Mouse (Mus musculus) hindbrain, embryonic 10.5 days (tissue): Measurements from ENCODE around the gene Casq2. TPM values are rescaled to one million over a fixed set of nuclear protein-coding genes. Genes with fewer than 3 reads are reported as not detected.

Experiments
- DNase-seq: peaks from one replicate; pipeline ENCODE4 v3.0.0-alpha.2; 2017; ENCODE audit warnings: low spot score
- H3K27ac ChIP-seq: fragments of 300-500 bp; sonication (generic); 2 replicates; pipeline ENCODE4 v1.5.1; 2016; ENCODE audit warnings: mild to moderate bottlenecking, moderate library complexity
- H3K27me3 ChIP-seq: fragments of 300-500 bp; sonication (generic); 2 replicates; pipeline ENCODE4 v1.6.1; 2016; ENCODE audit warnings: mild to moderate bottlenecking; ENCODE audit not compliant: poor library complexity, insufficient read depth, severe bottlenecking
- H3K36me3 ChIP-seq: fragments of 300-500 bp; sonication (generic); 2 replicates; pipeline ENCODE4 v1.6.1; 2016; ENCODE audit warnings: mild to moderate bottlenecking, moderate library complexity
- H3K4me1 ChIP-seq: fragments of 300-500 bp; sonication (generic); replicated peaks from 2 replicates; pipeline ENCODE4 v1.6.1; 2016; ENCODE audit warnings: mild to moderate bottlenecking
- H3K4me3 ChIP-seq: fragments of 300-500 bp; sonication (generic); 2 replicates; pipeline ENCODE4 v1.5.1; 2016; ENCODE audit warnings: mild to moderate bottlenecking, moderate library complexity
- H3K9me3 ChIP-seq: fragments of 300-500 bp; sonication (generic); 2 replicates; pipeline ENCODE4 v1.6.1; 2016; ENCODE audit warnings: mild to moderate bottlenecking, moderate library complexity
- WGBS: fragments of 180-500 bp; shearing (Covaris S2); methylation state at CpG from one replicate; pipeline ENCODE4 v1.1.7; 2016; 5-methylcytosine and 5-hydroxymethylcytosine counted together
- polyA plus RNA-seq: library from polyadenylated mRNA; unstranded; fragments of >200 nt; fragmentation: Nextera tagmentation; extraction: Ambion mirVana; gene quantifications from 2 replicates; pipeline ENCODE4 v1.2.1, GENCODE M21; 2016

Gene Casq2
- polyA plus RNA-seq, 1 experiment from 2014 or later = 0.08 TPM

GRCm38 (mm10) chr3:102062671-102063010 is 23.6 kb upstream of the Casq2 start:
- WGBS = 44% methylated on average over 8 of the region's 8 CpGs
- H3K27me3 ChIP-seq = no peaks in the 10 kb centered on the region
- no peaks in the 10 kb centered on the region for H3K36me3 ChIP-seq
- H3K4me3 ChIP-seq = no peak overlapping the region
- peaks cover 23% of the 10 kb centered on the region for H3K4me1 ChIP-seq
- no peak for DNase-seq
- H3K27ac ChIP-seq = peak overlapping the region; percentile 78
- no peaks in the 10 kb centered on the region for H3K9me3 ChIP-seq

GRCm38 (mm10) chr3:102063273-102064120 is 22.7 kb upstream of the Casq2 start:
- H3K27ac ChIP-seq = peak overlapping the region; percentile 78
- H3K4me3 ChIP-seq = no peak overlapping the region
- DNase-seq = no peak
- H3K27me3 ChIP-seq = no peaks in the 10 kb centered on the region
- no peaks in the 10 kb centered on the region for H3K36me3 ChIP-seq
- peaks cover 18% of the 10 kb centered on the region for H3K4me1 ChIP-seq
- 67% methylated on average over 10 of the region's 10 CpGs for whole genome bisulfite sequencing
- no peaks in the 10 kb centered on the region for H3K9me3 ChIP-seq

- Histone ChIP-seq H3K36me3 (no peaks in the 10 kb centered on the region), H3K9me3 (no peaks in the 10 kb centered on the region), H3K27ac (no peak overlapping the region), H3K4me1 (peaks cover 18% of the 10 kb centered on the region), H3K4me3 (no peak overlapping the region), H3K27me3 (no peaks in the 10 kb centered on the region)
- DNase-seq = no peak
- WGBS = 85% methylated on average over 6 of the region's 6 CpGs
Observed at GRCm38 (mm10) chr3:102064566-102064965, 21.6 kb upstream of the Casq2 start.

GRCm38 (mm10) chr3:102067306-102067705 is 18.9 kb upstream of the Casq2 start:
- Histone ChIP-seq H3K27me3 (no peaks in the 10 kb centered on the region), H3K4me1 (peaks cover 13% of the 10 kb centered on the region), H3K36me3 (no peaks in the 10 kb centered on the region), H3K9me3 (no peaks in the 10 kb centered on the region), H3K27ac (no peak overlapping the region), H3K4me3 (no peak overlapping the region)
- WGBS = 50% methylated on average over 1 of the region's 1 CpGs
- no peak for DNase-seq

- no peaks in the 10 kb centered on the region for H3K27me3 ChIP-seq
- H3K4me3 ChIP-seq = no peak overlapping the region
- no peaks in the 10 kb centered on the region for H3K36me3 ChIP-seq
- H3K9me3 ChIP-seq = no peaks in the 10 kb centered on the region
- H3K4me1 ChIP-seq = peaks cover 8% of the 10 kb centered on the region
- DNase-seq = no peak
- no peak overlapping the region for H3K27ac ChIP-seq
- WGBS = 97% methylated on average over 2 of the region's 2 CpGs
Observed at GRCm38 (mm10) chr3:102067861-102068260, 18.4 kb upstream of the Casq2 start.

- no peak overlapping the region for H3K4me3 ChIP-seq
- H3K4me1 ChIP-seq = no peaks in the 10 kb centered on the region
- 86% methylated on average over 4 of the region's 4 CpGs for WGBS
- no peaks in the 10 kb centered on the region for H3K36me3 ChIP-seq
- DNase-seq = no peak
- no peak overlapping the region for H3K27ac ChIP-seq
- H3K27me3 ChIP-seq = no peaks in the 10 kb centered on the region
- no peaks in the 10 kb centered on the region for H3K9me3 ChIP-seq
Observed at GRCm38 (mm10) chr3:102069260-102069659, 17.0 kb upstream of the Casq2 start.

- WGBS = 86% methylated on average over 5 of the region's 5 CpGs
- H3K4me3 ChIP-seq = no peak overlapping the region
Observed at GRCm38 (mm10) chr3:102069686-102070085, 16.5 kb upstream of the Casq2 start.

GRCm38 (mm10) chr3:102070360-102070759 is 15.9 kb upstream of the Casq2 start:
- no peaks in the 10 kb centered on the region for H3K9me3 ChIP-seq
- no peaks in the 10 kb centered on the region for H3K4me1 ChIP-seq
- H3K4me3 ChIP-seq = no peak overlapping the region
- H3K27ac ChIP-seq = no peak overlapping the region
- no peaks in the 10 kb centered on the region for H3K36me3 ChIP-seq
- H3K27me3 ChIP-seq = no peaks in the 10 kb centered on the region
- no peak for DNase-seq
- WGBS = 83% methylated on average over 7 of the region's 7 CpGs

More at GRCm38 (mm10) chr3:102069686-102070085, 16.5 kb upstream of the Casq2 start:
- no peaks in the 10 kb centered on the region for H3K4me1 ChIP-seq
- H3K27me3 ChIP-seq = no peaks in the 10 kb centered on the region
- no peaks in the 10 kb centered on the region for H3K36me3 ChIP-seq
- no peaks in the 10 kb centered on the region for H3K9me3 ChIP-seq
- no peak for DNase-seq
- no peak overlapping the region for H3K27ac ChIP-seq

- H3K27ac ChIP-seq = 0 out of 2 replicates have a peak overlapping the region, but pooled peaks have one; percentile 16
- DNase-seq = no peak
- no peak overlapping the region for H3K4me3 ChIP-seq
- no peaks in the 10 kb centered on the region for H3K36me3 ChIP-seq
- no peaks in the 10 kb centered on the region for H3K27me3 ChIP-seq
- no peaks in the 10 kb centered on the region for H3K4me1 ChIP-seq
- no peaks in the 10 kb centered on the region for H3K9me3 ChIP-seq
- WGBS = 91% methylated on average over 3 of the region's 3 CpGs
Observed at GRCm38 (mm10) chr3:102071016-102071415, 15.2 kb upstream of the Casq2 start.

- DNase-seq = no peak
- 90% methylated on average over 2 of the region's 2 CpGs for WGBS
- peaks cover 9% of the 10 kb centered on the region for H3K4me1 ChIP-seq
- no peak overlapping the region for H3K4me3 ChIP-seq
- H3K9me3 ChIP-seq = no peaks in the 10 kb centered on the region
- H3K27ac ChIP-seq = no peak overlapping the region
- H3K36me3 ChIP-seq = no peaks in the 10 kb centered on the region
- H3K27me3 ChIP-seq = peaks cover 22% of the 10 kb centered on the region
Observed at GRCm38 (mm10) chr3:102079413-102079812, 6.8 kb upstream of the Casq2 start.

GRCm38 (mm10) chr3:102081862-102082261 is 4.4 kb upstream of the Casq2 start:
- H3K27me3 ChIP-seq = peaks cover 47% of the 10 kb centered on the region
- no peak overlapping the region for H3K4me3 ChIP-seq
- H3K36me3 ChIP-seq = no peaks in the 10 kb centered on the region
- no peaks in the 10 kb centered on the region for H3K9me3 ChIP-seq
- 0 out of 2 replicates have a peak overlapping the region, but pooled peaks have one; percentile 23 for H3K27ac ChIP-seq
- peak; percentile 74 for DNase-seq
- peaks cover 16% of the 10 kb centered on the region for H3K4me1 ChIP-seq
- 11% methylated on average over 3 of the region's 3 CpGs for WGBS

- no peaks in the 10 kb centered on the region for H3K36me3 ChIP-seq
- H3K27me3 ChIP-seq = peaks cover 51% of the 10 kb centered on the region
- peaks cover 18% of the 10 kb centered on the region for H3K4me1 ChIP-seq
- WGBS = 9% methylated on average over 13 of the region's 13 CpGs
- H3K9me3 ChIP-seq = no peaks in the 10 kb centered on the region
- H3K4me3 ChIP-seq = no peak overlapping the region
- no peak for DNase-seq
- H3K27ac ChIP-seq = peak overlapping the region; percentile 67
Observed at GRCm38 (mm10) chr3:102083589-102084230, 2.5 kb upstream of the Casq2 start.

- H3K4me3 ChIP-seq = no peak overlapping the region
- no peak overlapping the region for H3K27ac ChIP-seq
- peaks cover 18% of the 10 kb centered on the region for H3K4me1 ChIP-seq
- WGBS = 56% methylated on average over 13 of the region's 13 CpGs
- no peaks in the 10 kb centered on the region for H3K36me3 ChIP-seq
- H3K9me3 ChIP-seq = no peaks in the 10 kb centered on the region
- DNase-seq = no peak
- H3K27me3 ChIP-seq = peaks cover 51% of the 10 kb centered on the region
Observed at GRCm38 (mm10) chr3:102084833-102085491, 1.3 kb upstream of the Casq2 start.
